Mouse (Mus musculus) bone marrow, adult 2 months (tissue): Measurements from ENCODE around the gene Cox7a2l.

Experiments used
- CTCF ChIP-seq: fragments of 200-500 bp; IDR thresholded peaks from 2 replicates; pipeline ENCODE4 v1.5.1; 2011; ENCODE audit warnings: low read length, control low read depth; ENCODE audit not compliant: control insufficient read depth, insufficient read depth
- POLR2A ChIP-seq: fragments of 200-500 bp; IDR thresholded peaks from 2 replicates; pipeline ENCODE4 v1.6.1; 2011; ENCODE audit warnings: low read depth, mild to moderate bottlenecking, control low read depth, low read length, borderline replicate concordance; ENCODE audit not compliant: control insufficient read depth

DNA sequence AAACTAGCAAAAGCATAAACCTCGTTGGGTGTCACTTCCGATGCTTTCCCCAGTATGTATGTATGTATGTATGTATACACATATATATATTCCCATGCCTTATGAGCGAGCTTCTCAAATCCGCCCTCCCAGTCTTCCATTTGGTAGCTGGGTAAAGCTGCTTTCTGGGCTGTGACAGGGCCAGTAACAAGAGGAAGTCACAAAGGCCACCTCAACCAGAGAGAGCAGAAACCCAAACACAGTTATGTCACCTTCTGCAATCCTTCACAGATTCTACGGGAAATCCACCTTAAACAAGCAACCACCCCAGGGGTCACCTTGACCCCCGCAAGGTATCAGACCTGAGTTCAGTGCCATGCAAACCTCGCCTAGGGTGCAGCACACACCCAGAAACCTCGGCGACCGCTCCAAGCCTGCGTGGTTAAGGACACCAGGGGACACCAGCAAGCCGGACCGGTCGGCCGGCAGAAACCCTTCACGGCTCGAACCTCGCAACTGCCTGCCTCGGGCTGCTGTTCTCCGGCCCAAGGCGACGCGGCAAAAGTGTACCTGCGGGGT is 3.4 kb downstream of the Cox7a2l start:
- no peak for TF ChIP-seq POLR2A
- TF ChIP-seq CTCF = no peak
